In the genomic region with DNA sequence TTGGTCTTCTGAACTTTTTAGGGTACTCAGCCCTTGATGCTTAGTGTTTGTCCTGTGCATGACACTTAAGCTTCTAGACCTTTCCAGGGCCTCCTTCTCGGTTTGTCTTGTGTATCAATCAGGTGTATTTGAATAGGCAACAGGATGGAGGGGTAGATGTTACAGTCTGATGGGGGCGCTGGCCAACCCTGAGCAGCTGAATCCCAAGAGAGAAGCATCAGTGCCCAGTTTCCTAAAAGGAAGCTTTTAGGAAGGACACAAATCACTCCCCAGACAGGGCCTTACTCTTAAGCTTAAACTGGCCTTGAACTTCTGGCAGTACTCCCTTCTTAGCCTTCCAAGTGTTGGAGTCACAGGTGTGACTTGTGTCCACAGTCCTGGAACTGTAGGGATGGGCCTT, we compare ENCODE assay signal across 1 mouse cellular context.
TF ChIP-seq lines count a peak whose summit lies in the region.

No protein-coding gene starts in this region.

TF ChIP-seq in CH12.LX, 34 proteins besides CTCF, POLR2A, EP300 and RAD21:
- TF ChIP-seq ETS1 (conservative IDR thresholded peaks at IDR 0.05; ENCODE audit: low read depth, low read length), result no peak
- TF ChIP-seq ZNF384 (IDR thresholded peaks at IDR 0.05; ENCODE audit: low read depth, low read length), result no peak
- no peak for TF ChIP-seq NRF1 (IDR thresholded peaks at IDR 0.05; ENCODE audit: low read depth, low read length)
- TF ChIP-seq RCOR1 (conservative IDR thresholded peaks at IDR 0.05; ENCODE audit: low read depth, low read length), result no peak
- no peak for TF ChIP-seq CHD2 (IDR thresholded peaks at IDR 0.05; ENCODE audit: low read length)
- TF ChIP-seq ELF1 (IDR thresholded peaks at IDR 0.05; ENCODE audit: low read depth, low read length), result no peak
